Comparison of ENCODE assay signal across 14 mouse cellular contexts in the genomic region with DNA sequence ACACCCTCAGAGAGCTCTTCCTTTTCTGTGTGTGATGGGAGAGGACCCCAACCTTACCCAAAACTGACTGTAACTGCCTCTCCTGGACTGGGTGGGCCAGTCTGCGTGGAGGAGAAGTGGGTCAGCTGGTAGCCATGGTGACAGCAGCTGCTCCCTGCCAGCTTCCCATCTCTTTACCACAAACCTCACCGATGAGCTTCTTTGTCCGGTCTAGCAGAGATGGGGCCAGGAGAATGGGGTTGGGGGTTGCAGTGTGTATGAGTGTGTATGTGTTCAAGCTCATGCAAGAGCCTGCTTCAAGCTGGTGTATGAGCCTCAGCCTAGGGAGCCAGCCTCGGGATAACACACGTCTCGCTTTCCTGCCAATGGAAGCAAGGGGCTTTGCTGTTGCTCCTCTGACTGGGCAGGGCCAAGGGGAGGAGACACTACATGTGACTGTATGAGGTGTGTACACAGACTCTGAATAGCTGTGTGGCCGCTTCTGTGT. TPM values are rescaled to one million over a fixed set of nuclear protein-coding genes. Genes with fewer than 3 reads are reported as not detected.
DNase-seq lines count a peak whose midpoint lies in the region; ATAC-seq and TF ChIP-seq lines count a peak whose summit lies in the region.
"Had no signal": no experiment of that assay in that cellular context is flagged by ENCODE, and none has a peak within 500 bp of the region (broad histone marks: within the 10 kb centered on the region; RNA-seq: fewer than 3 reads in every experiment).

No protein-coding gene starts in this region.

- no peak for TF ChIP-seq POLR2A in brain, embryonic 14.5 days (IDR thresholded peaks at IDR 0.05; ENCODE audit: borderline replicate concordance, extremely low read depth, insufficient read depth, insufficient read length, poor library complexity, severe bottlenecking)

- H3K36me3 ChIP-seq in hindbrain, embryonic 13.5 days: no peaks in the 10 kb centered on the region
- no peaks in the 10 kb centered on the region for H3K36me3 ChIP-seq in midbrain, postnatal 0 days (ENCODE audit: insufficient read depth, low read length)
- H3K36me3 ChIP-seq in kidney, embryonic 15.5 days: no peaks in the 10 kb centered on the region
- H3K36me3 ChIP-seq: G1E had no signal

- no peak overlapping the region for H3K4me3 ChIP-seq in hindbrain, embryonic 13.5 days
- no peak overlapping the region for H3K4me3 ChIP-seq in midbrain, postnatal 0 days (ENCODE audit: low read depth, low read length)
- no peak overlapping the region for H3K4me3 ChIP-seq in kidney, embryonic 15.5 days (replicated peaks)

- peaks cover 26% of the 10 kb centered on the region for H3K4me1 ChIP-seq in hindbrain, embryonic 13.5 days (replicated peaks)
- peaks cover 9% of the 10 kb centered on the region for H3K4me1 ChIP-seq in midbrain, postnatal 0 days (ENCODE audit: insufficient read depth, low read length)
- 0 out of 2 replicates have a peak, but pooled peaks cover 3% of the 10 kb centered on the region for H3K4me1 ChIP-seq in kidney, embryonic 15.5 days

- no peak overlapping the region for H3K9ac ChIP-seq in hindbrain, embryonic 13.5 days
- H3K9ac ChIP-seq in midbrain, postnatal 0 days (replicated peaks; ENCODE audit: low read length, poor library complexity, severe bottlenecking): 0 out of 2 replicates have a peak overlapping the region, but pooled peaks have one; percentile 33
- no peak overlapping the region for H3K9ac ChIP-seq in kidney, embryonic 15.5 days

- no peaks in the 10 kb centered on the region; the same call in 1 of the 2 replicates for H3K27me3 ChIP-seq in hindbrain, embryonic 13.5 days
- no peaks in the 10 kb centered on the region for H3K27me3 ChIP-seq in midbrain, postnatal 0 days (ENCODE audit: insufficient read depth, low read length)
- 0 out of 2 replicates have a peak, but pooled peaks cover 2% of the 10 kb centered on the region for H3K27me3 ChIP-seq in kidney, embryonic 15.5 days

- 33% methylated on average over 7 of the region's 7 CpGs for WGBS in hindbrain, embryonic 13.5 days
- WGBS in midbrain, postnatal 0 days: 26% methylated on average over 7 of the region's 7 CpGs
- WGBS in kidney, embryonic 15.5 days: 69% methylated on average over 7 of the region's 7 CpGs

- H3K9me3 ChIP-seq in hindbrain, embryonic 13.5 days: no peaks in the 10 kb centered on the region
- H3K9me3 ChIP-seq in midbrain, postnatal 0 days (ENCODE audit: low read length): no peaks in the 10 kb centered on the region
- H3K9me3 ChIP-seq in kidney, embryonic 15.5 days (replicated peaks): no peaks in the 10 kb centered on the region
- H3K9me3 ChIP-seq: G1E had no signal

- H3K27ac ChIP-seq in hindbrain, embryonic 13.5 days: peak overlapping the region; percentile 42; the same call in 1 of the 2 replicates
- peak overlapping the region; percentile 65 for H3K27ac ChIP-seq in midbrain, postnatal 0 days (ENCODE audit: low read depth, low read length)
- H3K27ac ChIP-seq in kidney, embryonic 15.5 days: no peak overlapping the region
- H3K27ac ChIP-seq: kidney, postnatal 0 days had no signal

- H3K4me2 ChIP-seq in hindbrain, embryonic 13.5 days: peak overlapping the region; percentile 1; the same call in 1 of the 2 replicates
- peak overlapping the region; percentile 28; the same call in 1 of the 2 replicates for H3K4me2 ChIP-seq in midbrain, postnatal 0 days (ENCODE audit: low read depth, low read length, poor library complexity, severe bottlenecking)
- no peak overlapping the region for H3K4me2 ChIP-seq in kidney, embryonic 15.5 days

- TF ChIP-seq CTCF in brain, embryonic 14.5 days (IDR thresholded peaks at IDR 0.05; ENCODE audit: borderline replicate concordance, extremely low read depth, insufficient read depth, insufficient read length): no peak
- no peak for TF ChIP-seq CTCF in midbrain, postnatal 0 days (IDR thresholded peaks at IDR 0.05)

- DNase-seq in cerebellum, postnatal 14 days: peak; percentile 48 to 56
- DNase-seq in cerebellum, postnatal 36 days: no peak
- peak; percentile 62 for DNase-seq in brain, embryonic 14.5 days (ENCODE audit: low read depth)
- peak; percentile 58 for DNase-seq in midbrain, postnatal 0 days (ENCODE audit: low spot score)
- DNase-seq in kidney, adult 9 months: no peak
- no peak for DNase-seq in adrenal gland, adult 8-10 months
- DNase-seq: B cell, adult 2 months; liver; thymus, adult 2 months had no signal

- ATAC-seq in hindbrain, embryonic 13.5 days (ENCODE audit: low FRiP score): peak; percentile 58
- peak; percentile 81 for ATAC-seq in midbrain, postnatal 0 days (ENCODE audit: low FRiP score)
- no peak for ATAC-seq in kidney, embryonic 15.5 days (replicated peaks; ENCODE audit: low FRiP score)
- ATAC-seq: lung, postnatal 0 days had no signal

RNA-seq across cellular contexts. Expression of a gene that starts 15.7 kb away (rescaled TPM):
- 21.8 and 39.8 TPM in 2 replicates for polyA plus RNA-seq in brain, embryonic 14.5 days (2012; rRNA removed)
- 11.9 and 12.4 TPM in 2 replicates for polyA plus RNA-seq in hindbrain, embryonic 13.5 days (2015; fragmentation: Nextera tagmentation; extraction: Ambion mirVana)
- 131 and 140 TPM in 2 replicates for total RNA-seq in midbrain, postnatal 0 days (2014; rRNA removed)
- 34.6 and 37.1 TPM in 2 replicates for polyA plus RNA-seq in midbrain, postnatal 0 days (2015; fragmentation: Nextera tagmentation; extraction: Ambion mirVana)
- total RNA-seq in adrenal gland, adult 8-10 months (2022): 10 to 100 TPM; 10.5 to 20.5 (median 15.0) TPM
- polyA plus RNA-seq in kidney, embryonic 15.5 days (2015; fragmentation: Nextera tagmentation; extraction: Ambion mirVana): 0.54 and 1.2 TPM in 2 replicates
- polyA plus RNA-seq: G1E had no signal

RNA-seq across cellular contexts. Expression of a gene that starts 38.9 kb away (rescaled TPM):
- 160 and 212 TPM in 2 replicates for polyA plus RNA-seq in brain, embryonic 14.5 days (2012; rRNA removed)
- polyA plus RNA-seq in hindbrain, embryonic 13.5 days (2015; fragmentation: Nextera tagmentation; extraction: Ambion mirVana): 85.8 and 86.3 TPM in 2 replicates
- total RNA-seq in midbrain, postnatal 0 days (2014; rRNA removed): 85.1 and 87.8 TPM in 2 replicates
- polyA plus RNA-seq in midbrain, postnatal 0 days (2015; fragmentation: Nextera tagmentation; extraction: Ambion mirVana): 60.5 and 65.8 TPM in 2 replicates
- 10 to 100 TPM; 53.7 to 65.7 (median 59.4) TPM for total RNA-seq in adrenal gland, adult 8-10 months (2022)
- 112 and 115 TPM in 2 replicates for polyA plus RNA-seq in kidney, embryonic 15.5 days (2015; fragmentation: Nextera tagmentation; extraction: Ambion mirVana)

RNA-seq across cellular contexts. Expression of a gene that starts 54.5 kb away (rescaled TPM):
- 31.2 and 32.6 TPM in 2 replicates for polyA plus RNA-seq in brain, embryonic 14.5 days (2012; rRNA removed)
- polyA plus RNA-seq in hindbrain, embryonic 13.5 days (2015; fragmentation: Nextera tagmentation; extraction: Ambion mirVana): 38.3 and 42.6 TPM in 2 replicates
- total RNA-seq in midbrain, postnatal 0 days (2014; rRNA removed): 11.1 and 13.6 TPM in 2 replicates
- polyA plus RNA-seq in midbrain, postnatal 0 days (2015; fragmentation: Nextera tagmentation; extraction: Ambion mirVana): 13.4 and 14.5 TPM in 2 replicates
- 10 to 100 TPM in 2 of 4 experiments, 1 to 10 TPM in 2; 7.9 to 13.4 (median 10.7) TPM for total RNA-seq in adrenal gland, adult 8-10 months (2022)
- 31.4 and 32.7 TPM in 2 replicates for polyA plus RNA-seq in kidney, embryonic 15.5 days (2015; fragmentation: Nextera tagmentation; extraction: Ambion mirVana)

Comparison
In these comparisons a context has a peak if more than half of its experiments do, and no peak if none do; other contexts are left out.
1. DNase-seq: peak in cerebellum, postnatal 14 days (2 of 2), brain, embryonic 14.5 days (single experiment) and midbrain, postnatal 0 days (single experiment); none in cerebellum, postnatal 36 days (0 of 2), kidney, adult 9 months (single experiment) and adrenal gland, adult 8-10 months (single experiment).